Mouse (Mus musculus) bone marrow, adult 2 months (tissue): ENCODE results near the gene Sox5.

Experiments used
- CTCF ChIP-seq: fragments of 200-500 bp; IDR thresholded peaks from 2 replicates; pipeline ENCODE4 v1.5.1; 2011; ENCODE audit warnings: low read length, control low read depth; ENCODE audit not compliant: control insufficient read depth, insufficient read depth
- POLR2A ChIP-seq: fragments of 200-500 bp; IDR thresholded peaks from 2 replicates; pipeline ENCODE4 v1.6.1; 2011; ENCODE audit warnings: low read depth, mild to moderate bottlenecking, control low read depth, low read length, borderline replicate concordance; ENCODE audit not compliant: control insufficient read depth

GRCm38 (mm10) chr6:144691298-144692041 lies 90.3 kb downstream of the Sox5 start:
- TF ChIP-seq POLR2A (no peak), CTCF (no peak)
